Mouse (Mus musculus) myocyte (in vitro differentiated cells): ENCODE measurements around the gene Opn3.

Source experiments
- CEBPB ChIP-seq: IDR thresholded peaks from 2 replicates; pipeline ENCODE4 v1.6.1; 2011; ENCODE audit warnings: mild to moderate bottlenecking, moderate library complexity; ENCODE audit not compliant: poor library complexity, insufficient read depth, severe bottlenecking
- E2F4 ChIP-seq: IDR thresholded peaks from one replicate; pipeline ENCODE4 v1.6.1; 2011; ENCODE audit warnings: mild to moderate bottlenecking, control low read depth, moderate library complexity; ENCODE audit not compliant: insufficient read depth
- MAX ChIP-seq: IDR thresholded peaks from one replicate; pipeline ENCODE4 v1.6.1; 2011; ENCODE audit warnings: low read depth, mild to moderate bottlenecking, control low read depth
- MYOD1 ChIP-seq, 3 experiments: IDR thresholded peaks; one replicate each; pipeline ENCODE4 v1.6.1; 2011; ENCODE audit warnings: control low read depth in 2 of 3, low read depth in 2 of 3, mild to moderate bottlenecking in 2 of 3, moderate library complexity in 1 of 3; ENCODE audit not compliant: insufficient read length in 2 of 3, control insufficient read depth in 1 of 3
- MYOG ChIP-seq, 3 experiments: IDR thresholded peaks; one replicate each; pipeline ENCODE4 v1.6.1; 2011; ENCODE audit warnings: control low read depth in 2 of 3, low read depth in 2 of 3, mild to moderate bottlenecking in 2 of 3; ENCODE audit not compliant: insufficient read length in 2 of 3, control insufficient read depth in 1 of 3, insufficient read depth in 1 of 3
- POLR2A ChIP-seq: IDR thresholded peaks from one replicate; pipeline ENCODE4 v1.6.1; 2011; ENCODE audit warnings: low read depth, mild to moderate bottlenecking, control low read depth, moderate library complexity; ENCODE audit not compliant: insufficient read length
- POLR2AphosphoS2 ChIP-seq: IDR thresholded peaks from one replicate; pipeline ENCODE4 v1.6.1; 2011; ENCODE audit warnings: low read depth, control low read depth; ENCODE audit not compliant: insufficient read length
- REST ChIP-seq: IDR thresholded peaks from one replicate; pipeline ENCODE4 v1.6.1; 2011; ENCODE audit warnings: mild to moderate bottlenecking, control low read depth, moderate library complexity; ENCODE audit not compliant: insufficient read depth, insufficient read length
- SRF ChIP-seq: IDR thresholded peaks from one replicate; pipeline ENCODE4 v1.6.1; 2011; ENCODE audit warnings: low read depth; ENCODE audit not compliant: control insufficient read depth, insufficient read length
- TCF12 ChIP-seq: IDR thresholded peaks from one replicate; pipeline ENCODE4 v1.6.1; 2011; ENCODE audit warnings: mild to moderate bottlenecking, control low read depth; ENCODE audit not compliant: poor library complexity, insufficient read depth, severe bottlenecking
- TCF3 ChIP-seq: IDR thresholded peaks from one replicate; pipeline ENCODE4 v1.6.1; 2011; ENCODE audit warnings: low read depth, control low read depth; ENCODE audit not compliant: insufficient read length
- USF1 ChIP-seq: IDR thresholded peaks from one replicate; pipeline ENCODE4 v1.6.1; 2011; ENCODE audit warnings: low read depth, mild to moderate bottlenecking, control low read depth, moderate library complexity

- no peak for TF ChIP-seq E2F4
- no peak for TF ChIP-seq POLR2A
- no peak for TF ChIP-seq MYOG (IDR thresholded peaks at IDR 0.05; ENCODE audit: control insufficient read depth in 1 of 3, insufficient read depth in 1 of 3, insufficient read length in 2 of 3, low read depth in 2 of 3)
- no peak for TF ChIP-seq CEBPB
- TF ChIP-seq POLR2AphosphoS2: no peak
- TF ChIP-seq USF1: no peak
- TF ChIP-seq MYOD1 (IDR thresholded peaks at IDR 0.05; ENCODE audit: control insufficient read depth in 1 of 3, insufficient read length in 2 of 3, low read depth in 2 of 3): no peak
- TF ChIP-seq MAX: no peak
- TF ChIP-seq TCF12: no peak
- TF ChIP-seq TCF3: no peak
- TF ChIP-seq REST: no peak
- TF ChIP-seq SRF: no peak
Observed at GRCm38 (mm10) chr1:175675116-175675515, 17.5 kb downstream of the Opn3 start.
